Mouse (Mus musculus) lung, embryonic 16.5 days (tissue): ENCODE results near the gene Cd68. TPM values are rescaled to one million over a fixed set of nuclear protein-coding genes. Genes with fewer than 3 reads are reported as not detected.

Experiments
- ATAC-seq: fragments of 200-750 bp; cut with Nextera tagmentation; 2 replicates; pipeline ENCODE4 v1.8.0; 2017; ENCODE audit warnings: low read depth, mild to moderate bottlenecking, moderate library complexity
- H3K27ac ChIP-seq: fragments of 300-500 bp; sonication (generic); 2 replicates; pipeline ENCODE4 v1.5.1; 2014; ENCODE audit warnings: mild to moderate bottlenecking, control low read depth, low read length
- H3K27me3 ChIP-seq: fragments of 300-500 bp; sonication (generic); 2 replicates; pipeline ENCODE4 v1.6.1; 2014; ENCODE audit warnings: low read depth, low read length, mixed read lengths; ENCODE audit not compliant: control insufficient read depth, insufficient read depth
- H3K36me3 ChIP-seq: fragments of 300-500 bp; sonication (generic); 2 replicates; pipeline ENCODE4 v1.6.1; 2014; ENCODE audit warnings: low read length; ENCODE audit not compliant: control insufficient read depth, insufficient read depth
- H3K4me1 ChIP-seq: fragments of 300-500 bp; sonication (generic); replicated peaks from 2 replicates; pipeline ENCODE4 v1.6.1; 2014; ENCODE audit warnings: low read length, mixed read lengths; ENCODE audit not compliant: control insufficient read depth, insufficient read depth
- H3K4me2 ChIP-seq: fragments of 300-500 bp; sonication (generic); 2 replicates; pipeline ENCODE4 v1.6.1; 2014; ENCODE audit warnings: low read depth, low read length, control low read depth
- H3K4me3 ChIP-seq: fragments of 300-500 bp; sonication (generic); 2 replicates; pipeline ENCODE4 v1.5.1; 2014; ENCODE audit warnings: mild to moderate bottlenecking, low read length, control low read depth
- H3K9ac ChIP-seq: fragments of 300-500 bp; sonication (generic); 2 replicates; pipeline ENCODE4 v1.6.1; 2014; ENCODE audit warnings: low read length, control low read depth
- H3K9me3 ChIP-seq: fragments of 300-500 bp; sonication (generic); 2 replicates; pipeline ENCODE4 v1.6.1; 2016; ENCODE audit warnings: low read length; ENCODE audit not compliant: control insufficient read depth
- WGBS: fragments of 180-500 bp; shearing (Covaris S2); extraction: QIAGEN DNeasy Blood & Tissue Kit; methylation state at CpG from one replicate; pipeline ENCODE4 v1.1.7; 2014; 5-methylcytosine and 5-hydroxymethylcytosine counted together
- polyA plus RNA-seq: library from polyadenylated mRNA; unstranded; fragments of >200 nt; fragmentation: Nextera tagmentation; extraction: Ambion mirVana; gene quantifications from 2 replicates; pipeline ENCODE4 v1.2.1, GENCODE M21; 2015

Gene Cd68
- polyA plus RNA-seq, 1 experiment from 2014 or later: 19.2 TPM

- H3K9me3 ChIP-seq: no peaks in the 10 kb centered on the region
- peak; percentile 57 for ATAC-seq
- H3K4me3 ChIP-seq: peak within 1 kb of the TSS; percentile 14; the same call in 1 of the 2 replicates
- H3K36me3 ChIP-seq: no peaks in the 10 kb centered on the region
- no peaks in the 10 kb centered on the region for H3K27me3 ChIP-seq
- peak within 1 kb of the TSS; percentile 95 for H3K27ac ChIP-seq
- peak within 1 kb of the TSS; percentile 63 for H3K9ac ChIP-seq
- H3K4me1 ChIP-seq: peaks cover 39% of the 10 kb centered on the region
- WGBS: 34% methylated on average over 10 of the region's 10 CpGs
- H3K4me2 ChIP-seq: peak within 1 kb of the TSS; percentile 41
These were observed 19.7 kb upstream of the Cd68 start, which contains the start of gene Tnfsf13 for GRCm38 (mm10) chr11:69685526-69686148. Tnfsf13 (minus strand) TSS chr11:69685784.

- 90% methylated on average over 6 of the region's 6 CpGs for WGBS
- H3K4me1 ChIP-seq: peaks cover 45% of the 10 kb centered on the region
- no peak for ATAC-seq
- peak overlapping the region; percentile 50 for H3K9ac ChIP-seq
- peak overlapping the region; percentile 95 for H3K27ac ChIP-seq
- no peaks in the 10 kb centered on the region for H3K27me3 ChIP-seq
- H3K4me2 ChIP-seq: no peak overlapping the region
- H3K4me3 ChIP-seq: no peak overlapping the region
- no peaks in the 10 kb centered on the region for H3K36me3 ChIP-seq
- no peaks in the 10 kb centered on the region for H3K9me3 ChIP-seq
These were observed 19.0 kb upstream of the Cd68 start for GRCm38 (mm10) chr11:69684936-69685335.

- WGBS: 80% methylated on average over 12 of the region's 12 CpGs
- no peak overlapping the region for H3K4me3 ChIP-seq
- no peak for ATAC-seq
- 0 out of 2 replicates have a peak, but pooled peaks cover 2% of the 10 kb centered on the region for H3K36me3 ChIP-seq
- no peaks in the 10 kb centered on the region for H3K9me3 ChIP-seq
- H3K9ac ChIP-seq: no peak overlapping the region
- H3K27ac ChIP-seq: peak overlapping the region; percentile 95; the same call in 1 of the 2 replicates
- H3K4me2 ChIP-seq: no peak overlapping the region
- peaks cover 48% of the 10 kb centered on the region for H3K4me1 ChIP-seq
- no peaks in the 10 kb centered on the region for H3K27me3 ChIP-seq
These were observed 18.3 kb upstream of the Cd68 start for GRCm38 (mm10) chr11:69684128-69684745.

GRCm38 (mm10) chr11:69683576-69683975 lies 17.6 kb upstream of the Cd68 start:
- no peak overlapping the region for H3K4me3 ChIP-seq
- H3K36me3 ChIP-seq: peaks cover 4% of the 10 kb centered on the region
- no peak for ATAC-seq
- H3K27ac ChIP-seq: peak overlapping the region; percentile 97
- H3K4me2 ChIP-seq: peak overlapping the region; percentile 78; the same call in 1 of the 2 replicates
- H3K9me3 ChIP-seq: no peaks in the 10 kb centered on the region
- peaks cover 48% of the 10 kb centered on the region for H3K4me1 ChIP-seq
- peak overlapping the region; percentile 66 for H3K9ac ChIP-seq
- 65% methylated on average over 7 of the region's 7 CpGs for WGBS
- no peaks in the 10 kb centered on the region for H3K27me3 ChIP-seq

- 11% methylated on average over 12 of the region's 12 CpGs for WGBS
- peak; percentile 46 for ATAC-seq
- peaks cover 48% of the 10 kb centered on the region for H3K4me1 ChIP-seq
These were observed 17.0 kb upstream of the Cd68 start for GRCm38 (mm10) chr11:69682840-69683533.

GRCm38 (mm10) chr11:69682209-69682839 lies 16.4 kb upstream of the Cd68 start:
- no peak for ATAC-seq
- Histone ChIP-seq H3K9me3 (no peaks in the 10 kb centered on the region), H3K27ac (peak overlapping the region; percentile 97), H3K36me3 (peaks cover 16% of the 10 kb centered on the region), H3K27me3 (no peaks in the 10 kb centered on the region), H3K4me3 (peak overlapping the region; percentile 88), H3K4me1 (peaks cover 48% of the 10 kb centered on the region), H3K4me2 (peak overlapping the region; percentile 78), H3K9ac (peak overlapping the region; percentile 92)
- 14% methylated on average over 24 of the region's 24 CpGs for WGBS

More at GRCm38 (mm10) chr11:69682840-69683533, 17.0 kb upstream of the Cd68 start:
- Histone ChIP-seq H3K4me3 (peak overlapping the region; percentile 88), H3K27me3 (no peaks in the 10 kb centered on the region), H3K36me3 (peaks cover 10% of the 10 kb centered on the region), H3K9ac (peak overlapping the region; percentile 66), H3K27ac (peak overlapping the region; percentile 97), H3K4me2 (peak overlapping the region; percentile 78), H3K9me3 (no peaks in the 10 kb centered on the region)

- peaks cover 42% of the 10 kb centered on the region for H3K4me1 ChIP-seq
- under 1% methylated on average over 53 of the region's 80 CpGs for WGBS
These were observed 15.6 kb upstream of the Cd68 start, which contains the start of gene Senp3 for GRCm38 (mm10) chr11:69681314-69682208. Senp3 (minus strand) TSS chr11:69682084.

DNA sequence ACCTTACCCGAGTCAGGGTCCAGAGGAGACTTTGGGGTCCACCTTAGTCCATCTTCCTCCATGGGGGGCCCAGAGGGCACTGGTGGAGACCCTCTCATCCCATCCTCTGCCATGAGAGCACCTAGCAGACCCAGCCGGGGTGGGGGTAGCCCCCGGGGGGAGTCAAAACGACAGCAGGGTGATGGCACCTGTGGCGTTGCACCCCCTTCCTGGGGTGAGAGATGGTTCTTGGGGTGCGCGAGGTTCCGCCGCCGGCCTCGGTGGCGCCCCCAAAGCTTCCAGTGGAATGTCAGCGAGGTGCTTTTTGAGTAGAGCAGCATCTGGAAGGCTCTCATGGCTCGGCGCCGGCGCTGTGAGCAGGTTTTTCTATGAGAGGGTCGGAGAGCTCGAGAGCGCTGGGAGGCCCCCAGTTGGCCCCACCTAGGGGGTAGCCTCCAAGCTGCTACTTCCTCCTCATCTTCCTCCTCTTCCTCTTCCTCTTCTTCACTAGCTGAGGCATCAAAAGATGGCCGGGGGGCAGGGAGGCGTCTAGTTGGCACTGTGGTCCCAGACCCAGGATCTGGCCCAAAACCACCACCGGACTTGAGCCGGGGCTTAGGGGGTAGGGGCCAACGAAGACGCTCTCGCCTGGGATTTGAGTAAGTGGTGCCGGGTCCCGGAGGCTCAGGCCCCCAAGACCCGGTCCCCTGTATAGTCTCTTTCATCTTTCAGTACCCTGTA lies 14.3 kb upstream of the Cd68 start:
- H3K4me1 ChIP-seq: peaks cover 30% of the 10 kb centered on the region
- 87% methylated on average over 30 of the region's 30 CpGs for WGBS
- H3K4me3 ChIP-seq: peak overlapping the region; percentile 88
- peak overlapping the region; percentile 92; the same call in 1 of the 2 replicates for H3K9ac ChIP-seq
- peak overlapping the region; percentile 94 for H3K4me2 ChIP-seq
- H3K27ac ChIP-seq: no peak overlapping the region
- no peak for ATAC-seq
- no peaks in the 10 kb centered on the region for H3K27me3 ChIP-seq
- H3K36me3 ChIP-seq: peaks cover 22% of the 10 kb centered on the region
- no peaks in the 10 kb centered on the region for H3K9me3 ChIP-seq

More at GRCm38 (mm10) chr11:69681314-69682208, 15.6 kb upstream of the Cd68 start, which contains the start of gene Senp3:
- peak within 1 kb of the TSS; percentile 94 for H3K4me2 ChIP-seq
- no peaks in the 10 kb centered on the region for H3K9me3 ChIP-seq
- H3K36me3 ChIP-seq: peaks cover 22% of the 10 kb centered on the region
- H3K27me3 ChIP-seq: no peaks in the 10 kb centered on the region
- peak; percentile 93 for ATAC-seq
- peak within 1 kb of the TSS; percentile 88 for H3K4me3 ChIP-seq
- H3K9ac ChIP-seq: peak within 1 kb of the TSS; percentile 92
- peak within 1 kb of the TSS; percentile 97 for H3K27ac ChIP-seq
